Mouse (Mus musculus): ENCODE measurements around the gene Spty2d1. TPM values are rescaled to one million over a fixed set of nuclear protein-coding genes. Genes with fewer than 3 reads are reported as not detected.

Gene Spty2d1
- polyA plus RNA-seq (2015; fragmentation: Nextera tagmentation; extraction: Ambion mirVana), result 7.1 and 9.0 TPM in 2 replicates

GRCm38 (mm10) chr7:47008168-47008993, at the start of gene Spty2d1:
Gene Spty2d1, minus strand, starts transcription at chr7:47008411.

DNA sequence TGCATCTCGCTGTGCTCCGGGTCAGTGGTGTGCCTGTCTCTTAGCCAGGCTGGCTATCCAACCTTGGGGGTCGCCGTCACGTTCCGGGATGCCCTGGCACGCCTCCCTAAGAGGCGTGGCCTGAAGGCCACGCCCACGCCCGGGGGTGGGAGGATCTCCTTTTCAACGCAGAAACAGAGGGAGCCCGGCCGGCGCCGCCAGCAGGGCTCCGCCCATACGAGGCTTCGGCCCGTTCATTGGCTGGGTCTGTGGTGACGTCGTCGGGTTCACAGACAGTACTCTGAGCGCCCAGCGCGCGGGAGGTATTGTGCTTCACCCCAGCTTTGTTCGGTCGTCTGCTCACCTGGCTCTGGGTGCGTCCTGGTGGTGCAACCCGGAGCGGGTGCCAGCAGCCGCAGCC, 42.2 kb upstream of the Spty2d1 start, which contains the start of gene Tmem86a:
Tmem86a (plus strand) TSS at position 236 of the 400 bp plus-strand sequence.

GRCm38 (mm10) chr7:46983280-46983679, 24.9 kb downstream of the Spty2d1 start, which contains the start of gene Gm9999:
Gene Gm9999, plus strand, starts transcription at chr7:46983580.

DNA sequence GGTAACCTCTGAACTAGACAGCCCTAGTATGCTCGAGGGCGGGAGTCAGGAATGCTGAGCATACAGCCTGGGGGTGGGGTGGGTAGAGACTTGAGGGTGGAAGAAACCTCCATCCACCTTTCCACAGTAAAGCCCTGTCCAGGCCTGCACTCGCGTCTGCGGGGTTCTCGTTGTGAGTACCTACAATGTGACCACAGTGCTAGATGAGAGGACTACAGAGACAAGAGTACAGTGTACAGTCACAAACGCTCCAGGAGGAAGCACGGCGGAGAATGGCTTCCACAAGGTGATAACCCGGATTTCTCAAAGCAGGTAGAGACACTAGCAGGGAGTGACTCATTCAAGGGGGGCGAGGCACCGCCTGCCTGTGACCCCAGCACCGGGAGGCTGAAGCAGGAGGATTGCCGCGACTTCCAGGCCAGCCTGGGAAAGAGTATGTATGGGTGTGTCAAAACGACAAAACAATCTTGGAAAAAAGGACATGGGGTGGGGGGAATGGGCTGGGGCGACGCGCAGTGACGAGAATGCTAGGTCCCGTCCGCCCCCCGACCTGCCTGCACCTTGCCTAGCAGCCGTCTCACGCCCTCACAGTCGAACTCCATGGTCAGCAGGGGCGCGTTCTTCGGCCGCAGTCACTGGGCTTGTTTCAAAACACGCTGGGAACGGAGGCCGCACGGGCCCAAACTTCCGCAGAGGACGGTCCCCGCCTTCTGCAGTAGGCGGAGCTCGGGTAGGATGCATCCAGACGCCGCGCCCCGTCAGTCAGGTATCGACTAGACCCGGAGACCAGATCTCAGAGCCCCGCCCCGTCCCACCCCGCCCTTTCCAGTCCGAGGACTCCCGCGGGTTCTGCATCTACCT, 50.1 kb downstream of the Spty2d1 start, which contains the start of gene Uevld:
Uevld (minus strand) TSS at position 697 of the 861 bp plus-strand sequence.

Other genes with a start within 250 kb of the Spty2d1 start
- gene Hps5, start 212.3 kb downstream of the Spty2d1 start, polyA plus RNA-seq (2015; fragmentation: Nextera tagmentation; extraction: Ambion mirVana), result 9.0 and 10.7 TPM in 2 replicates
- gene Gtf2h1, start 212.3 kb downstream of the Spty2d1 start, polyA plus RNA-seq (2015; fragmentation: Nextera tagmentation; extraction: Ambion mirVana), result 29.6 and 38.2 TPM in 2 replicates
- gene Ldha, start 166.9 kb downstream of the Spty2d1 start, polyA plus RNA-seq (2015; fragmentation: Nextera tagmentation; extraction: Ambion mirVana), result 393 and 485 TPM in 2 replicates
- gene Ldhc, start 147.2 kb downstream of the Spty2d1 start, polyA plus RNA-seq (2015; fragmentation: Nextera tagmentation; extraction: Ambion mirVana), result not detected in 2 replicates
- 155 and 169 TPM in 2 replicates for gene Tsg101, start 88.4 kb downstream of the Spty2d1 start, polyA plus RNA-seq (2015; fragmentation: Nextera tagmentation; extraction: Ambion mirVana)
- gene Uevld, start 49.9 kb downstream of the Spty2d1 start, polyA plus RNA-seq (2015; fragmentation: Nextera tagmentation; extraction: Ambion mirVana), result 5.2 and 8.9 TPM in 2 replicates
- not detected in 2 replicates for gene Gm9999, start 24.8 kb downstream of the Spty2d1 start, polyA plus RNA-seq (2015; fragmentation: Nextera tagmentation; extraction: Ambion mirVana)
- 67.6 and 102 TPM in 2 replicates for gene Tmem86a, start 42.2 kb upstream of the Spty2d1 start, polyA plus RNA-seq (2015; fragmentation: Nextera tagmentation; extraction: Ambion mirVana)
- 1.5 and 5.6 TPM in 2 replicates for gene Ptpn5, start 125.3 kb upstream of the Spty2d1 start, polyA plus RNA-seq (2015; fragmentation: Nextera tagmentation; extraction: Ambion mirVana)
- not detected in 2 replicates for gene Mrgpra6, start 196.5 kb upstream of the Spty2d1 start, polyA plus RNA-seq (2015; fragmentation: Nextera tagmentation; extraction: Ambion mirVana)
- not detected in 2 replicates for gene Mrgpra9, start 244.4 kb upstream of the Spty2d1 start, polyA plus RNA-seq (2015; fragmentation: Nextera tagmentation; extraction: Ambion mirVana)